Mouse (Mus musculus) forebrain, embryonic 15.5 days (tissue): ENCODE data around the gene Ppm1d. TPM values are rescaled to one million over a fixed set of nuclear protein-coding genes. Genes with fewer than 3 reads are reported as not detected.

Experiments
- ATAC-seq: fragments of 200-750 bp; cut with Nextera tagmentation; replicated peaks from 2 replicates; pipeline ENCODE4 v1.8.0; 2017; ENCODE audit warnings: mild to moderate bottlenecking, moderate TSS enrichment, moderate library complexity
- H3K27ac ChIP-seq: fragments of 300-500 bp; sonication (generic); replicated peaks from 2 replicates; pipeline ENCODE4 v1.5.1; 2015; ENCODE audit warnings: mild to moderate bottlenecking, inconsistent platforms
- H3K27me3 ChIP-seq: fragments of 300-500 bp; sonication (generic); 2 replicates; pipeline ENCODE4 v1.6.1; 2015; ENCODE audit warnings: inconsistent platforms
- H3K36me3 ChIP-seq: fragments of 300-500 bp; sonication (generic); 2 replicates; pipeline ENCODE4 v1.6.1; 2015; ENCODE audit warnings: mild to moderate bottlenecking, inconsistent platforms
- H3K4me1 ChIP-seq: fragments of 300-500 bp; sonication (generic); 2 replicates; pipeline ENCODE4 v1.6.1; 2015; ENCODE audit warnings: inconsistent platforms
- H3K4me2 ChIP-seq: fragments of 300-500 bp; sonication (generic); replicated peaks from 2 replicates; pipeline ENCODE4 v1.6.1; 2015; ENCODE audit warnings: mild to moderate bottlenecking, inconsistent platforms
- H3K4me3 ChIP-seq: fragments of 300-500 bp; sonication (generic); 2 replicates; pipeline ENCODE4 v1.5.1; 2015; ENCODE audit warnings: mild to moderate bottlenecking, inconsistent platforms
- H3K9ac ChIP-seq: fragments of 300-500 bp; sonication (generic); replicated peaks from 2 replicates; pipeline ENCODE4 v1.6.1; 2015; ENCODE audit warnings: mild to moderate bottlenecking, inconsistent platforms
- H3K9me3 ChIP-seq: fragments of 300-500 bp; sonication (generic); 2 replicates; pipeline ENCODE4 v1.6.1; 2016; ENCODE audit warnings: inconsistent platforms
- WGBS: fragments of 180-500 bp; shearing (Covaris S2); methylation state at CpG from one replicate; pipeline ENCODE4 v1.1.7; 2015; ENCODE audit warnings: mixed read lengths; 5-methylcytosine and 5-hydroxymethylcytosine counted together
- polyA plus RNA-seq: library from polyadenylated mRNA; unstranded; fragments of >200 nt; fragmentation: Nextera tagmentation; extraction: Ambion mirVana; gene quantifications from 2 replicates; pipeline ENCODE4 v1.2.1, GENCODE M21; 2015

Ppm1d gene
- polyA plus RNA-seq = 25.3 and 26.4 TPM in 2 replicates

- peak within 1 kb of the TSS; percentile 99 for H3K4me3 ChIP-seq
- peaks cover 29% of the 10 kb centered on the region for H3K4me1 ChIP-seq
- H3K4me2 ChIP-seq = peak within 1 kb of the TSS; percentile 99
- H3K27me3 ChIP-seq = no peaks in the 10 kb centered on the region
- no peaks in the 10 kb centered on the region for H3K36me3 ChIP-seq
- H3K27ac ChIP-seq = peak within 1 kb of the TSS; percentile 92
- peak within 1 kb of the TSS; percentile 89 for H3K9ac ChIP-seq
- under 1% methylated on average over 71 of the region's 78 CpGs for WGBS
- H3K9me3 ChIP-seq = no peaks in the 10 kb centered on the region
- peak; percentile 93 for ATAC-seq
Measured at GRCm38 (mm10) chr11:85310713-85311574, at the start of gene Ppm1d. TSS of gene Ppm1d (plus strand) at chr11:85311244.

- no peak overlapping the region for H3K4me3 ChIP-seq
- H3K27ac ChIP-seq = no peak overlapping the region
- H3K4me2 ChIP-seq = no peak overlapping the region
- 70% methylated on average over 5 of the region's 5 CpGs for WGBS
- H3K36me3 ChIP-seq = no peaks in the 10 kb centered on the region
- no peak for ATAC-seq
- no peak overlapping the region for H3K9ac ChIP-seq
- H3K4me1 ChIP-seq = no peaks in the 10 kb centered on the region
- no peaks in the 10 kb centered on the region for H3K27me3 ChIP-seq
- no peaks in the 10 kb centered on the region for H3K9me3 ChIP-seq
Measured at GRCm38 (mm10) chr11:85264635-85265034, 46.4 kb upstream of the Ppm1d start.

GRCm38 (mm10) chr11:85267393-85267792 lies 43.7 kb upstream of the Ppm1d start:
- H3K27me3 ChIP-seq = no peaks in the 10 kb centered on the region
- 43% methylated on average over 1 of the region's 1 CpGs for WGBS
- no peak for ATAC-seq

GRCm38 (mm10) chr11:85270631-85271030 lies 40.4 kb upstream of the Ppm1d start:
- WGBS = 49% methylated on average over 3 of the region's 3 CpGs
- Histone ChIP-seq H3K27ac (no peak overlapping the region), H3K36me3 (no peaks in the 10 kb centered on the region), H3K4me3 (no peak overlapping the region), H3K9ac (no peak overlapping the region), H3K9me3 (no peaks in the 10 kb centered on the region), H3K4me1 (no peaks in the 10 kb centered on the region), H3K4me2 (no peak overlapping the region), H3K27me3 (no peaks in the 10 kb centered on the region)
- no peak for ATAC-seq

More at GRCm38 (mm10) chr11:85267393-85267792, 43.7 kb upstream of the Ppm1d start:
- H3K36me3 ChIP-seq = no peaks in the 10 kb centered on the region
- H3K27ac ChIP-seq = no peak overlapping the region
- H3K4me1 ChIP-seq = no peaks in the 10 kb centered on the region
- no peak overlapping the region for H3K9ac ChIP-seq
- no peaks in the 10 kb centered on the region for H3K9me3 ChIP-seq
- no peak overlapping the region for H3K4me3 ChIP-seq
- no peak overlapping the region for H3K4me2 ChIP-seq

GRCm38 (mm10) chr11:85273299-85273698 lies 37.7 kb upstream of the Ppm1d start:
- H3K9ac ChIP-seq = no peak overlapping the region
- ATAC-seq = no peak
- H3K27me3 ChIP-seq = no peaks in the 10 kb centered on the region
- H3K4me1 ChIP-seq = no peaks in the 10 kb centered on the region
- WGBS = 70% methylated on average over 6 of the region's 6 CpGs
- no peak overlapping the region for H3K4me2 ChIP-seq
- H3K27ac ChIP-seq = no peak overlapping the region
- H3K4me3 ChIP-seq = no peak overlapping the region
- no peaks in the 10 kb centered on the region for H3K36me3 ChIP-seq
- no peaks in the 10 kb centered on the region for H3K9me3 ChIP-seq

GRCm38 (mm10) chr11:85275151-85275550 lies 35.9 kb upstream of the Ppm1d start:
- Histone ChIP-seq H3K4me3 (no peak overlapping the region), H3K4me1 (no peaks in the 10 kb centered on the region), H3K9ac (no peak overlapping the region), H3K9me3 (no peaks in the 10 kb centered on the region), H3K36me3 (no peaks in the 10 kb centered on the region), H3K27me3 (no peaks in the 10 kb centered on the region), H3K27ac (no peak overlapping the region), H3K4me2 (no peak overlapping the region)
- 84% methylated on average over 5 of the region's 5 CpGs for WGBS
- ATAC-seq = no peak

- Histone ChIP-seq H3K27me3 (no peaks in the 10 kb centered on the region), H3K27ac (no peak overlapping the region), H3K4me2 (no peak overlapping the region), H3K4me3 (no peak overlapping the region), H3K9me3 (no peaks in the 10 kb centered on the region), H3K9ac (no peak overlapping the region), H3K4me1 (no peaks in the 10 kb centered on the region), H3K36me3 (no peaks in the 10 kb centered on the region)
- no peak for ATAC-seq
- 87% methylated on average over 5 of the region's 5 CpGs for WGBS
Measured at GRCm38 (mm10) chr11:85277609-85278008, 33.4 kb upstream of the Ppm1d start.

GRCm38 (mm10) chr11:85278175-85278574 lies 32.9 kb upstream of the Ppm1d start:
- no peak overlapping the region for H3K27ac ChIP-seq
- no peaks in the 10 kb centered on the region for H3K9me3 ChIP-seq
- H3K4me3 ChIP-seq = no peak overlapping the region
- H3K4me1 ChIP-seq = no peaks in the 10 kb centered on the region
- no peak overlapping the region for H3K9ac ChIP-seq
- no peak for ATAC-seq
- 72% methylated on average over 1 of the region's 1 CpGs for WGBS
- no peak overlapping the region for H3K4me2 ChIP-seq
- H3K36me3 ChIP-seq = no peaks in the 10 kb centered on the region
- no peaks in the 10 kb centered on the region for H3K27me3 ChIP-seq

- Histone ChIP-seq H3K4me2 (no peak overlapping the region), H3K27me3 (no peaks in the 10 kb centered on the region)
- ATAC-seq = no peak
Measured at GRCm38 (mm10) chr11:85281219-85281878, 29.7 kb upstream of the Ppm1d start.

GRCm38 (mm10) chr11:85297953-85298352 lies 13.1 kb upstream of the Ppm1d start:
- WGBS = 80% methylated on average over 13 of the region's 13 CpGs
- Histone ChIP-seq H3K9me3 (no peaks in the 10 kb centered on the region), H3K36me3 (no peaks in the 10 kb centered on the region), H3K4me3 (no peak overlapping the region), H3K27me3 (no peaks in the 10 kb centered on the region), H3K4me2 (no peak overlapping the region), H3K4me1 (no peaks in the 10 kb centered on the region), H3K27ac (no peak overlapping the region), H3K9ac (no peak overlapping the region)
- ATAC-seq = no peak

More at GRCm38 (mm10) chr11:85281219-85281878, 29.7 kb upstream of the Ppm1d start:
- Histone ChIP-seq H3K4me1 (no peaks in the 10 kb centered on the region), H3K9me3 (no peaks in the 10 kb centered on the region), H3K4me3 (no peak overlapping the region), H3K27ac (no peak overlapping the region), H3K36me3 (no peaks in the 10 kb centered on the region), H3K9ac (no peak overlapping the region)
- 81% methylated on average over 15 of the region's 15 CpGs for WGBS

GRCm38 (mm10) chr11:85299880-85300279 lies 11.2 kb upstream of the Ppm1d start:
- H3K36me3 ChIP-seq = no peaks in the 10 kb centered on the region
- H3K9me3 ChIP-seq = no peaks in the 10 kb centered on the region
- no peak overlapping the region for H3K4me3 ChIP-seq
- ATAC-seq = no peak
- WGBS = 71% methylated on average over 2 of the region's 2 CpGs
- no peak overlapping the region for H3K27ac ChIP-seq
- H3K4me1 ChIP-seq = no peaks in the 10 kb centered on the region
- H3K4me2 ChIP-seq = no peak overlapping the region
- H3K27me3 ChIP-seq = no peaks in the 10 kb centered on the region
- no peak overlapping the region for H3K9ac ChIP-seq

- 97% methylated on average over 3 of the region's 3 CpGs for WGBS
- Histone ChIP-seq H3K27ac (no peak overlapping the region), H3K9ac (no peak overlapping the region), H3K4me1 (no peaks in the 10 kb centered on the region), H3K27me3 (no peaks in the 10 kb centered on the region), H3K9me3 (no peaks in the 10 kb centered on the region), H3K36me3 (no peaks in the 10 kb centered on the region), H3K4me2 (no peak overlapping the region), H3K4me3 (no peak overlapping the region)
- ATAC-seq = no peak
Measured at GRCm38 (mm10) chr11:85301161-85301560, 9.9 kb upstream of the Ppm1d start.
